Mouse (Mus musculus) liver, postnatal 0 days (tissue): ENCODE measurements around the gene Gtf3c5.

Source experiments
- CTCF ChIP-seq: sonication (generic); IDR thresholded peaks from 2 replicates; pipeline ENCODE4 v1.5.1; 2016; ENCODE audit warnings: antibody characterized with exemption, low read depth
- EP300 ChIP-seq: IDR thresholded peaks from 2 replicates; pipeline ENCODE4 v1.6.1; 2016; ENCODE audit warnings: antibody characterized with exemption, low read depth, mild to moderate bottlenecking

DNA sequence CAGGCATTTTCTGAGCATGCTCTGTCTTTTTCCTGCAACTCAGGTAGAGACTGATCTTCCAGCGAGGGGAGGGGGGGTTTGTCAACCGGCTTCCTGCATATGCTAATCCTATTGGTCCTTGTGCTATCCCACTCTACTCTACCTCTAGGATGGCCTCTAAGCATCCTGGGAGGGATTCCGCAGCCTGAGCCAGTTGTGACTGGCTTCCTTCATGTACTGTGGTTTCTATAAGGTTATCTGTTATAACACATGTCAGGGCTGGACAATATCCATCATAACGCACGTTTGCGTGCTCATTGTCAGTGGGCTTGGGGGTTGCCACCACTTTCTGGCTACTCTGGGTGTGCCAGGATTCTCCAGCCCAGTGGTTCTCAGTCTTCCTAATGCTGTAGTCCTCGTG, 12.5 kb upstream of the Gtf3c5 start:
- TF ChIP-seq EP300 (peak; percentile 95), CTCF (no peak)
